Mouse (Mus musculus) brain, embryonic 14.5 days (tissue): ENCODE results near the gene Evi5l.

Source experiments
- CTCF ChIP-seq: fragments of 200-500 bp; IDR thresholded peaks from 2 replicates; pipeline ENCODE4 v1.5.1; 2012; ENCODE audit warnings: inconsistent platforms, mild to moderate bottlenecking, moderate library complexity, borderline replicate concordance; ENCODE audit not compliant: insufficient read depth, insufficient read length; ENCODE audit errors: extremely low read depth
- POLR2A ChIP-seq: fragments of 200-500 bp; IDR thresholded peaks from 2 replicates; pipeline ENCODE4 v1.6.1; 2012; ENCODE audit warnings: mild to moderate bottlenecking, inconsistent platforms, borderline replicate concordance; ENCODE audit not compliant: poor library complexity, insufficient read depth, insufficient read length, severe bottlenecking; ENCODE audit errors: extremely low read depth

DNA sequence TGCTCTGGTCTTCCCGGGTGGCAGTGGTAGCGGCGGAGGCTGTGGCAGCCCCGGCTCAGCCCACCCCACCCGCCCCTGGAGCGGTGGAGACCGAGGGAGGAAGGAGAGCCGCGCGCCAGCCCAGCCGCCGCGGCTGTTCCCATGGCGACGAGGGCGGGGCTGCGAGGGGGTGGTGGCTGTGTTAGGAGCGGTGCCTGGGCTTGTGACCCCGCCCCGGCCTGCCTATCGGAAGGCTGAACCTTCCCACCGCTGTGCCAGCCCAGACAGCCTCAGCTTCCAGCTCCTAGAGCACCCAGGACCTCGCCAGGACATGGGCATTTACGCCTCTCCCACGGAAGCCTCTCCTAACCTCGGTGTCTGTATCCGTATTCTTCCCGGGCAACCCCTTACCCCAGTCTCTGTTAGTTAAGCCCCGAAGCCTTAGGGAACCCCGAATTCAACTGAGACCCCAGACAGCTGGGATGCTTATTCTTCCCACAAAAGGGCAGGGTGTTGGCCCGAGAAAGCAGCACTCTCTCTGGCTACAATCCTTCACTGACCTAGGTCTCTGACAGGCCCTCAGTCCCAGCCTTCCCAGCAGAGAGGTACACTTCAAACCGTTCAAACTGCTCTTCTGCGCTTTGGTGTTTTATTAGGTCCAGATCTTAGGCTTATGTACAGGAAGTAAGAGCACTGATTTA lies 92.9 kb downstream of the Evi5l start, which contains the start of gene Ctxn1:
- TF ChIP-seq CTCF, result no peak
- TF ChIP-seq POLR2A, result peak; percentile 63
